Mouse (Mus musculus) T-helper 1 cell (primary cell): ENCODE measurements at regions not wholly inside any gene's neighbourhood (a gene's known extent, or its start where the extent isn't known, plus 50 kb on each side); places are given as distances from the start of the nearest gene placed in this dataset.

Source experiments
- in situ Hi-C: fragments of 300-600 bp; cut with MboI, MseI; formaldehyde crosslinking; loops from one replicate; pipeline ENCODE4 v1.15.1; 2025; ENCODE audit warnings: high pct_unique_total_duplicates

DNA sequence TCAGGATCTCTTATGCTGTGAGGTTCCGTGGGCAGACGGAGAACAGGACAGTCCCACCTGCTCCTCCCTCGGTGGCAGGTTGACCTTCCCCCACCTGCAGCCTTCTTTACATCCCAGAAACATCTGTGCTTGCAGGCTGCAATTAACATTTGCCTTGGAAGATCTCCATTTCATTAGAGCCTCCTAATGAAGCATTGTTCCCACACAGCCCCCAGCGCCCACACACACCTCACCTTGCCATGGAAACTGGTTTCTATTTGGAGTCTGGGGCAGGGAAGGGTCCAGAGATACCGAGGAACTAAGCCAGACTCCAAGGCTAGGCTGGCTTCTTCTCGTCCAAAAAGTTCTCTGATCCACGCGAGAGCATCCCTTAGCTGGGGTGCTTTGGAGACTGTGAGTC, 56.6 kb upstream of the Rpl38 start:
- in situ Hi-C loops = no loop called here

- in situ Hi-C loops = no loop called here
Measured at GRCm38 (mm10) chr11:114608009-114608408, 60.3 kb upstream of the Rpl38 start.

DNA sequence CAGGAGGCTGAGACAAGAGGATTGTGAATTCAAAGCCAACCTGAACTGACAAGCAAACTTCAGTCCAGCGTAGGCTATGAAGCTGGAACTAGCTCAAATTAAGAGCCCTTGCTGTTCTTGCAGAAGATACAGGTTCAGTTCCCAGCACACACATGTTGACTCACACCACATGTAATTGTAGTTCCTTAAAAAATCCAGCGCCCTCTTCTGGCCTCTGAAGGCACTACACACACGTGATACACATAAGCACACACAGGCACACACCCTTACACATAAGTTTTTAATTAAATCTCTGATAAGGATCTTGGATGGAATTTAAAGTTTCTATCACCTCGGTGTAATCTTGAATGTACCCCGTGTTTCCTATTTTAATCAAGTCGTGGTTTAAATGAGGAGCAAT, 65.2 kb upstream of the Rpl38 start:
- in situ Hi-C loops = no loop called here

DNA sequence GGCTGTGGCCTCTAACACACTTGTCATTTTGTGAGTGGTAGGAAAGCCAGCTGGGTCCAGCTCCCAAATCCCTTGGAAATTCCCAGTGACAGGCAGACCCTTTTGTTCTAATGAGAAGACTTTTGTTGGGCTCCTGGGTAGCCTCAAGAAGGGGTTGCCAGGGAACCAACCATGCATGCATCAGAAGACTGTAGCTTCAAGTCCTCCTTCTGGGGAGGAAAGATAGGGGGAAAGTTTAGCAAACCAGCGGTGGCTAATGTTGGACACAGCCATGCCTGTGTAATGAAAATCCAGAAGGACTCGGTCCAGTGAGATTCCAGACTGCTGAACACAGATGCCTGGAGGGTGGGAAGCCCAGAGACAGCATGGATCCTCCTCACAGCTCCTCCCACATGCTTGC, 71.1 kb upstream of the Rpl38 start:
- in situ Hi-C loops = no loop called here

GRCm38 (mm10) chr11:114592961-114593360, 75.4 kb upstream of the Rpl38 start:
- in situ Hi-C loops = no loop called here

DNA sequence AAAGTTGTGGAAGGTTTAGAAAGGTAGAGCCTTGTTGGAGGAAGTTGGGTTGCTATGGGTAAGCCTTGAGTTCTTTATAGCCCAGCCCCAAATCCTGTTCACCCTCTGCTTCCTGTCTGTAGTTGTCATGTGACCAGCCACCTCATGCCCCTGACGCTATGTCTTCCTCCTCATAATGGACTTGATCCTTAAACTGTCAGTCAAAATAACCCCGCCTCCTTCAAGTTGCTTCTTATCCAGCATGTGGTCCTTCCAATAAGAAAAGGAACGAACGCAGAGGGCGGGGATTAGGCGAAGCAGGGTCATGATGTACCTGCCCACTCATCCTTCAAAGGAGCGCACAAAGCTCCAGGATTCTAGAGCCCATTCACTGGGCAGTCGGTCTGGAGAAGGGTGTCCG, 79.8 kb upstream of the Rpl38 start:
- in situ Hi-C loops = no loop called here

DNA sequence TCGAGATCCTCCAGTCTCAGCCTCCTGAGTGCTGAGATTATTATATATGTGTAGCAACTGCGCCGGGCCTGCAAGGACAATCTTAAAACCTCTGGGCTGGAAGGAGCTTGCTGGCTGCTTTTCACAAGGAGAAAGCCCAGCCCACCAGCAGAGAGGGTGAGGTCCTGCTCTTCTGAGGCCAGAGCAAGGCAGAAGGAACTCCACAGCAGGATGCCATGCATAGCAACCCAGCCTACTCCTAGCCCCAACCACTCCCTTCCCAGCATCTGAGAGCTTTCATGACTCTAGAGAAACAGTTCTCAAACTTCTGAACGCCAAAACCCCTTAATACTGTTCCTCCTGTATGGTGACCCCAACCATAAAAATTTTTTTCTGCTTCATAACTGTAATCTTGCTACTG, 80.3 kb upstream of the Rpl38 start:
- in situ Hi-C loops = no loop called here

- in situ Hi-C loops = no loop called here
Measured at GRCm38 (mm10) chr11:114586400-114586799, 81.9 kb upstream of the Rpl38 start.

- in situ Hi-C loops = no loop called here
Measured at GRCm38 (mm10) chr11:114584804-114585203, 83.5 kb upstream of the Rpl38 start.

GRCm38 (mm10) chr11:114584146-114584545, 84.2 kb upstream of the Rpl38 start:
- in situ Hi-C loops = no loop called here

DNA sequence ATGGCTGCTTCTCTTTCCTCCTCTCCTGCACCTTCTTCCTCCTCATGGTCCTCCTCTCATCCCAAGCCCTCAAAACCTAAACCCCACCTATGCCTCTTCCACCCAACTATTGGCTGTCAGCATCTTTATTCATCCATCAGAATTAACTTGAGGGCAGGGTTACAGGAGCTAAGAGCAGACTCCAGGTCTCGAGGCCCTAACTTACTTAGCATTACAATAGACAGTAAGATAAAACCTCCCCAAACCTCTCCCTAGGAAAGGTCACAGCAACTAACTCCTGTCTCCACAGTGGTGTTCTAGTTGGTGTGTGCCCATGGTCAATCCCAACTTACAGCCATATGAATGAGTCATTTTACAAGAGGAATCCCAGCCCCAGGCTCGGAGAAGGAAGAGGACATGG, 88.3 kb upstream of the Rpl38 start:
- in situ Hi-C loops = no loop called here

- in situ Hi-C loops = no loop called here
Measured at GRCm38 (mm10) chr11:114578551-114578950, 89.8 kb upstream of the Rpl38 start.

- in situ Hi-C loops = no loop called here
Measured at GRCm38 (mm10) chr11:114576803-114577202, 91.5 kb upstream of the Rpl38 start.

DNA sequence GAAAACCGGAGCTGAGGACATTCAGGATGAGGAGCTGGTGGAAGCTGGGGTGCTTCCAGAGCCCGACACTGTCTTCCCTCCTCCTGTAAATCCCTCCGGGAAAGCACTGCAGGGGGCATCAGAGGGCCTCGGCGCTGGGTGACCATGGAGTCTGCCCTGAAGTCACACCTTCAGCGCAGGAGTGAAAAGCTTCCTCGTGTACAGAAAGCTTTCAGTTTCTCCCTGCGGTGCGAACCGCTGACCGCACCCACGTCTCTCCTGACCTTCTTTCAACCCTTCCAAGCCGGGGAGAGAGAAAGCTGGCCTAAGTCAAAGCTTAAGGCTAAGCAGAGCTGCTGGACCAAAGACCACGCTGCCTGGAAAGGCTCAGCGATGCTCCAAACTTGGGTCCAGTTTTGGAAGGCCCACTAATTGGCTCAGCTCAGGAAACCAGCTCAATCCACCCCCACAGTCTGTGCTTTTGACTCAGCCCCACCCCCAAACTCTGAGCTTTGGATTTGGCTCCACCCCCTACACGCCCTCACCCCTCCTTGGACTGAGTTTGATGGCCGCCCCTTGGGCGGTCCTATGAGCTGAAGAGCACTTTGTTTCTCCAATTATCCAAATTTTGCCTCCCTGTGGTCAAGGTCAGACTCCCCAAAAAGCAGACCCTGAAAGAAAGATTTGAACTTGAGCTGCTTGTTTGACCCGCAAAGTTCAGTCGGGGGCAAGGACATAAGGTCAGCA, 97.0 kb upstream of the Rpl38 start:
- in situ Hi-C loops = no loop called here

GRCm38 (mm10) chr11:114570076-114570475, 98.2 kb upstream of the Rpl38 start:
- in situ Hi-C loops = no loop called here

- in situ Hi-C loops = no loop called here
Measured at GRCm38 (mm10) chr11:114567814-114568800, 100.2 kb upstream of the Rpl38 start.

DNA sequence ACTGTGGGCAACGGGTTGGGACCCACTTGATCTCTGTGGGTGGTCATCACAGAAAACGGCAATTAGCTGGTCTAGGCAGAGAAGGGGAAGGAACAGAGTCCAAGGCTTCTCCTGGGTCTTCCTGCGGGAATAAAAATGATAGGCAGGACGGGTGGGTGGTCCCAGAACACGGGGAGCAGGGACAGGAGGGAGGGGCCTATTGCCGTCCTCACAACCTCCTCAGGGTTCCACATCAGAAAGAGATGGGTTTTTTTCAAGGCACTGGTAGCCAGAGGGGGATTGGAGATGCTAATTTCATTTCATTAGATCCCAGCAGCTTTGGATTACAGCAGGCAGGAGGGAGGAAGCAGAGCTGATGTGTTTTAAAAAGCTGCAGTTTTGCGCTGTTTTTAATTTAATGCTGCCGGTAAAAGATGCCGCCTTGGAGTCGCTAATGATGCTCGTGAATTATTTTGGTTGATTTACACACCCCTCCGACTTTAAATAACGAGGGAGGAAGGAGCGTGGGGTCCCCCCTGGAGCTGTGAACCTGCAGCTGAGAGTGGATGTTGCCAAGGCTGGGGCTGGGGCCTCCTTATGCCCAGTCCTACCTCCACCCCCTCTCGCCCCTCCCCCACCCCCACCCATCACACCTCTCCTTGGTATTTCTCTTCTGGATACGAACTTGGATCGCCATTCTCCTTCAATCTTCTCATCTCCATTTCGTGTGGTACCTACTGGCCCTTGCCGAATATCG, 101.1 kb upstream of the Rpl38 start:
- in situ Hi-C loops = no loop called here

DNA sequence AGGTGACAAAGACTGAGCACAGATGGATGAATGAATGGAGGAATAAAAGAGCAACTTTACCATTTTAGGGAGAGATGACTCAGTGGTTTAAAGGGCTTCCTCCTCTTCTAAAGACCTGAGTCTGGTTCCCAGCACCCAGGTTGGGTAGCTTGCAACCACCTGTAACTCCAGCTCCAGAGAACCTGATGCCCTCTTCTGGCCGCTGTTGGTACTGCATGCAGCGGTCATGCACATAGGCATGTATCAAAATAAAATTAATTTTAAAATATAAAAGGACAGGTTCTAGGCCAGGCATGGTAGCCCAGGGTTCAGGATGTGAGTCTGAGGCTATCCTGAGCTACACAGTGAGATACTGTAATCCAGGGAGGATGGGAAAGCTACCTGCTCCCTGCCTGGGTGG, 103.4 kb upstream of the Rpl38 start:
- in situ Hi-C loops = no loop called here

GRCm38 (mm10) chr11:114563172-114563571, 105.2 kb upstream of the Rpl38 start:
- in situ Hi-C loops = no loop called here

DNA sequence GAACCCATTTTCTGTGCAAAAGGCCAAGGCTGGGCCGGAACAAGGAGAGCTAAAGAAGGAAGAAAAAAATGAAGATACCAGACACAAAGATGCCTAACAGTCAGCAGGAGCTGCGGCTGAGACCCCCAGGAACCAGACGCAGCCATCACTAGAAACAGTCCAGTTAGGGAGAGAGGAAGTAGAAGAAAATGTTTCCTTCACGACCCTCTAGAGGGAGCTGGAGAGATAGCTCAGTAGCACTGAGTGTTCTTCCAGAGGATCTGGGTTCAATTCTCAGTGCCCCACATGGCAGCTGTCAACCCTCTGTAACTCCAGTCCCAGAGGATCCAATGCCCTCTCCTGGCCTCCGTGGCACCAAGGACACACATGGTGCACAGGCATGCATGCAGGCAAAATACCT, 113.7 kb upstream of the Rpl38 start:
- in situ Hi-C loops = no loop called here

DNA sequence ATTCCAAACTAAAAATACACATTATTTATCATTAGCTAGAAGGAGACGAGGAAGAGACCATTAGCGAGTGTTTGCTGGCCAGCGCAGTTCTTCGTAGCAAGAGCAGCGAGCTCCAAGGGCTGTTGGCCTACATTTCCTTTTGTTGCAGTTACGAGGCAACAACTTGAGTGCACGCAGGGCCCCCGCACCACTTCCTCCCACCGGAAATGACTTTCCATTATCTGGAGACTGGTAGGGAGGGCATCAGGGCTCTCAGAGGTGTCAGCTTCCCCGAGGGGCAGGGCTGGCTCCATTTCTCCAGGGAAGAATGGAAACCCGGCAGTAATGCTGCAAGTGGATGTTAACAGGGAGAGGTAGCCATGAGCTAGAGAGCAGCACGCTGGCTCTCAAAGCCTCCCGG, 114.3 kb upstream of the Rpl38 start:
- in situ Hi-C loops = no loop called here

GRCm38 (mm10) chr11:114552176-114552575, 116.1 kb upstream of the Rpl38 start:
- in situ Hi-C loops = no loop called here
